Mouse (Mus musculus): ENCODE data around the gene Pip5kl1. TPM values are rescaled to one million over a fixed set of nuclear protein-coding genes. Genes with fewer than 3 reads are reported as not detected.

The Pip5kl1 gene
- total RNA-seq, 2 experiments from 2014 or later: 8.6 to 10.3 TPM

GRCm38 (mm10) chr2:32608778-32609435, 34.3 kb downstream of the Pip5kl1 start:
- no peak for DNase-seq (ENCODE audit: low spot score in 2 of 2)

GRCm38 (mm10) chr2:32610610-32611229, 36.1 kb downstream of the Pip5kl1 start:
- peak; percentile 36 to 57 for DNase-seq (ENCODE audit: low spot score in 2 of 2)

- DNase-seq (ENCODE audit: low spot score in 2 of 2): no peak
Measured at GRCm38 (mm10) chr2:32612274-32612673, 37.7 kb downstream of the Pip5kl1 start.

- DNase-seq (ENCODE audit: low spot score in 2 of 2): no peak
Measured at GRCm38 (mm10) chr2:32617109-32617508, 42.5 kb downstream of the Pip5kl1 start.

GRCm38 (mm10) chr2:32617601-32618000, 43.0 kb downstream of the Pip5kl1 start:
- no peak for DNase-seq (ENCODE audit: low spot score in 2 of 2)

- DNase-seq (ENCODE audit: low spot score in 2 of 2): no peak
Measured at GRCm38 (mm10) chr2:32618051-32618450, 43.5 kb downstream of the Pip5kl1 start.

GRCm38 (mm10) chr2:32620682-32621516, 46.3 kb downstream of the Pip5kl1 start:
- no peak for DNase-seq (ENCODE audit: low spot score in 2 of 2)

GRCm38 (mm10) chr2:32621517-32621859, 46.9 kb downstream of the Pip5kl1 start, which contains the start of gene Ak1:
Gene Ak1 (plus strand): TSS chr2:32621758.
- DNase-seq (ENCODE audit: low spot score in 2 of 2): no peak

GRCm38 (mm10) chr2:32624111-32624748, 49.6 kb downstream of the Pip5kl1 start:
- no peak for DNase-seq (ENCODE audit: low spot score in 2 of 2)

GRCm38 (mm10) chr2:32625212-32625872, 50.7 kb downstream of the Pip5kl1 start:
- peak; percentile 86 to 91 for DNase-seq (ENCODE audit: low spot score in 2 of 2)

- DNase-seq (ENCODE audit: low spot score in 2 of 2): peak; percentile 69 to 70
Measured at GRCm38 (mm10) chr2:32625873-32626694, 51.5 kb downstream of the Pip5kl1 start.

- no peak for DNase-seq (ENCODE audit: low spot score in 2 of 2)
Measured at GRCm38 (mm10) chr2:32627266-32628043, 52.9 kb downstream of the Pip5kl1 start.

- no peak for DNase-seq (ENCODE audit: low spot score in 2 of 2)
Measured at GRCm38 (mm10) chr2:32628044-32628550, 53.5 kb downstream of the Pip5kl1 start.

- DNase-seq (ENCODE audit: low spot score in 2 of 2): peak; percentile 56 to 72
Measured at GRCm38 (mm10) chr2:32628729-32629128, 54.1 kb downstream of the Pip5kl1 start.

GRCm38 (mm10) chr2:32629276-32629976, 54.8 kb downstream of the Pip5kl1 start:
- DNase-seq (ENCODE audit: low spot score in 2 of 2): peak in 1 of 2 experiments; percentile 47

- no peak for DNase-seq (ENCODE audit: low spot score in 2 of 2)
Measured at GRCm38 (mm10) chr2:32630036-32630435, 55.4 kb downstream of the Pip5kl1 start.

GRCm38 (mm10) chr2:32631046-32631445, 56.4 kb downstream of the Pip5kl1 start:
- DNase-seq (ENCODE audit: low spot score in 2 of 2): no peak

GRCm38 (mm10) chr2:32631737-32632394, 57.3 kb downstream of the Pip5kl1 start:
- DNase-seq (ENCODE audit: low spot score in 2 of 2): peak; percentile 81 to 84
